Mouse (Mus musculus): Measurements from ENCODE around the gene Scg5. TPM values are rescaled to one million over a fixed set of nuclear protein-coding genes. Genes with fewer than 3 reads are reported as not detected.

The Scg5 gene
- polyA plus RNA-seq, 1 experiment from 2014 or later = 0.30 TPM

- peak overlapping the region; percentile 81 for H3K9ac ChIP-seq
- peak; percentile 28; the same call in 1 of the 2 replicates for ATAC-seq (ENCODE audit: insufficient read depth)
- H3K4me3 ChIP-seq (ENCODE audit: low read depth, low read length) = peak overlapping the region; percentile 89
- peaks cover 22% of the 10 kb centered on the region for H3K36me3 ChIP-seq (ENCODE audit: insufficient read depth)
- H3K4me1 ChIP-seq (ENCODE audit: insufficient read depth) = peaks cover 7% of the 10 kb centered on the region; the same call in 1 of the 2 replicates
- peak; percentile 12 for DNase-seq
- TF ChIP-seq CTCF (IDR thresholded peaks at IDR 0.05; ENCODE audit: low read depth) = no peak
- peak overlapping the region; percentile 92 for H3K27ac ChIP-seq (ENCODE audit: low read depth)
- no peaks in the 10 kb centered on the region for H3K9me3 ChIP-seq (ENCODE audit: low read depth, low read length)
- peak overlapping the region; percentile 83 for H3K4me2 ChIP-seq
- under 1% methylated on average over 24 of the region's 24 CpGs for WGBS
- no peaks in the 10 kb centered on the region for H3K27me3 ChIP-seq (ENCODE audit: insufficient read depth, low read length)
Observed at GRCm38 (mm10) chr2:113847678-113848244, 18.8 kb upstream of the Scg5 start.

GRCm38 (mm10) chr2:113845081-113845480 lies 16.2 kb upstream of the Scg5 start:
- TF ChIP-seq CTCF (IDR thresholded peaks at IDR 0.05; ENCODE audit: low read depth) = no peak
- no peak overlapping the region for H3K4me3 ChIP-seq (ENCODE audit: low read depth, low read length)
- no peak for ATAC-seq (ENCODE audit: insufficient read depth)
- DNase-seq = peak; percentile 53
- peak overlapping the region; percentile 83; the same call in 1 of the 2 replicates for H3K4me2 ChIP-seq
- H3K27ac ChIP-seq (ENCODE audit: low read depth) = no peak overlapping the region; the same call in 1 of the 2 replicates
- no peaks in the 10 kb centered on the region for H3K9me3 ChIP-seq (ENCODE audit: low read depth, low read length)
- H3K9ac ChIP-seq = no peak overlapping the region
- peaks cover 7% of the 10 kb centered on the region; the same call in 1 of the 2 replicates for H3K4me1 ChIP-seq (ENCODE audit: insufficient read depth)
- 46% methylated on average over 4 of the region's 4 CpGs for WGBS
- peaks cover 43% of the 10 kb centered on the region for H3K36me3 ChIP-seq (ENCODE audit: insufficient read depth)
- no peaks in the 10 kb centered on the region for H3K27me3 ChIP-seq (ENCODE audit: insufficient read depth, low read length)

GRCm38 (mm10) chr2:113841656-113842437 lies 12.9 kb upstream of the Scg5 start:
- DNase-seq (no peak), ATAC-seq (ENCODE audit: insufficient read depth) (no peak)
- Histone ChIP-seq H3K4me3 (ENCODE audit: low read depth, low read length) (no peak overlapping the region), H3K9ac (no peak overlapping the region), H3K27ac (ENCODE audit: low read depth) (no peak overlapping the region), H3K36me3 (ENCODE audit: insufficient read depth) (peaks cover 60% of the 10 kb centered on the region), H3K4me2 (no peak overlapping the region), H3K27me3 (ENCODE audit: insufficient read depth, low read length) (no peaks in the 10 kb centered on the region), H3K9me3 (ENCODE audit: low read depth, low read length) (no peaks in the 10 kb centered on the region), H3K4me1 (ENCODE audit: insufficient read depth) (peaks cover 2% of the 10 kb centered on the region; the same call in 1 of the 2 replicates)
- no peak for TF ChIP-seq CTCF (IDR thresholded peaks at IDR 0.05; ENCODE audit: low read depth)
- WGBS = 82% methylated on average over 4 of the region's 4 CpGs

- H3K4me3 ChIP-seq (ENCODE audit: low read depth, low read length) = no peak overlapping the region
- peaks cover 77% of the 10 kb centered on the region for H3K36me3 ChIP-seq (ENCODE audit: insufficient read depth)
- H3K4me2 ChIP-seq = no peak overlapping the region
- peak; percentile 34 for DNase-seq
- TF ChIP-seq CTCF (IDR thresholded peaks at IDR 0.05; ENCODE audit: low read depth) = no peak
- no peak overlapping the region for H3K27ac ChIP-seq (ENCODE audit: low read depth)
- WGBS = 62% methylated on average over 4 of the region's 4 CpGs
- H3K27me3 ChIP-seq (ENCODE audit: insufficient read depth, low read length) = no peaks in the 10 kb centered on the region
- H3K9ac ChIP-seq = no peak overlapping the region
- ATAC-seq (ENCODE audit: insufficient read depth) = no peak; the same call in 1 of the 2 replicates
- H3K9me3 ChIP-seq (ENCODE audit: low read depth, low read length) = no peaks in the 10 kb centered on the region
- H3K4me1 ChIP-seq (ENCODE audit: insufficient read depth) = no peaks in the 10 kb centered on the region
Observed at GRCm38 (mm10) chr2:113839488-113839887, 10.6 kb upstream of the Scg5 start.

GRCm38 (mm10) chr2:113835219-113835618 lies 6.3 kb upstream of the Scg5 start:
- Histone ChIP-seq H3K4me1 (ENCODE audit: insufficient read depth) (no peaks in the 10 kb centered on the region), H3K27me3 (ENCODE audit: insufficient read depth, low read length) (no peaks in the 10 kb centered on the region), H3K27ac (ENCODE audit: low read depth) (no peak overlapping the region), H3K4me2 (no peak overlapping the region), H3K9me3 (ENCODE audit: low read depth, low read length) (no peaks in the 10 kb centered on the region), H3K36me3 (ENCODE audit: insufficient read depth) (peaks cover 64% of the 10 kb centered on the region), H3K9ac (no peak overlapping the region), H3K4me3 (ENCODE audit: low read depth, low read length) (no peak overlapping the region)
- 78% methylated on average over 3 of the region's 3 CpGs for WGBS
- ATAC-seq (ENCODE audit: insufficient read depth) (no peak), DNase-seq (no peak)
- no peak for TF ChIP-seq CTCF (IDR thresholded peaks at IDR 0.05; ENCODE audit: low read depth)

- ATAC-seq (ENCODE audit: insufficient read depth) = no peak; the same call in 1 of the 2 replicates
- Histone ChIP-seq H3K4me2 (peak overlapping the region; percentile 52), H3K9me3 (ENCODE audit: low read depth, low read length) (no peaks in the 10 kb centered on the region), H3K36me3 (ENCODE audit: insufficient read depth) (peaks cover 12% of the 10 kb centered on the region), H3K27me3 (ENCODE audit: insufficient read depth, low read length) (no peaks in the 10 kb centered on the region), H3K9ac (no peak overlapping the region), H3K27ac (ENCODE audit: low read depth) (no peak overlapping the region), H3K4me3 (ENCODE audit: low read depth, low read length) (peak overlapping the region; percentile 2; the same call in 1 of the 2 replicates), H3K4me1 (ENCODE audit: insufficient read depth) (no peaks in the 10 kb centered on the region)
- no peak for DNase-seq
- TF ChIP-seq CTCF (IDR thresholded peaks at IDR 0.05; ENCODE audit: low read depth) = no peak
- 22% methylated on average over 17 of the region's 17 CpGs for whole genome bisulfite sequencing
Observed at GRCm38 (mm10) chr2:113828086-113828942, 607 bp downstream of the Scg5 start.
